Mouse (Mus musculus) MEL (cell line): ENCODE results near the gene 3830406C13Rik.

Source experiments
- CHD2 ChIP-seq: IDR thresholded peaks from 2 replicates; pipeline ENCODE4 v1.6.1; 2011; ENCODE audit warnings: low read length, improper control_type of control experiment
- CTCF ChIP-seq, 3 experiments: IDR thresholded peaks in 2 of 3; conservative IDR thresholded peaks in 1 of 3; 2 replicates each; pipeline ENCODE4 v1.5.1; 2011 to 2012; ENCODE audit warnings: low read length in 3 of 3, low read depth in 2 of 3, mild to moderate bottlenecking in 2 of 3, improper control_type of control experiment in 1 of 3, inconsistent platforms in 1 of 3, mixed read lengths in 1 of 3, moderate library complexity in 1 of 3; ENCODE audit not compliant: control insufficient read depth in 1 of 3, insufficient read depth in 1 of 3, poor library complexity in 1 of 3, severe bottlenecking in 1 of 3
- EP300 ChIP-seq, 2 experiments: IDR thresholded peaks; 2 replicates each; pipeline ENCODE4 v1.6.1; 2011; ENCODE audit warnings: improper control_type of control experiment in 2 of 2, low read length in 2 of 2, low read depth in 1 of 2, mild to moderate bottlenecking in 1 of 2
- ETS1 ChIP-seq: IDR thresholded peaks from 2 replicates; pipeline ENCODE4 v1.6.1; 2012; ENCODE audit warnings: low read depth, mild to moderate bottlenecking, inconsistent platforms, low read length, improper control_type of control experiment, moderate library complexity
- GATA1 ChIP-seq: IDR thresholded peaks from 2 replicates; pipeline ENCODE4 v1.6.1; 2011; ENCODE audit warnings: low read depth, low read length, improper control_type of control experiment
- HCFC1 ChIP-seq: IDR thresholded peaks from 2 replicates; pipeline ENCODE4 v1.6.1; 2012; ENCODE audit warnings: low read depth, mild to moderate bottlenecking, inconsistent platforms, low read length, improper control_type of control experiment, moderate library complexity
- KAT2A ChIP-seq: conservative IDR thresholded peaks from 2 replicates; pipeline ENCODE4 v1.6.1; 2012; ENCODE audit warnings: low read depth, low read length, improper control_type of control experiment, inconsistent platforms
- MAFK ChIP-seq: IDR thresholded peaks from 2 replicates; pipeline ENCODE4 v1.6.1; 2011; ENCODE audit warnings: low read depth, mild to moderate bottlenecking, low read length, improper control_type of control experiment, borderline replicate concordance
- POLR2A ChIP-seq, 2 experiments: IDR thresholded peaks; 2 replicates each; pipeline ENCODE4 v1.6.1; 2011 to 2012; ENCODE audit warnings: low read length in 2 of 2, mild to moderate bottlenecking in 2 of 2, control low read depth in 1 of 2, improper control_type of control experiment in 1 of 2, low read depth in 1 of 2, moderate library complexity in 1 of 2; ENCODE audit not compliant: control insufficient read depth in 1 of 2, insufficient read depth in 1 of 2, poor library complexity in 1 of 2
- RCOR1 ChIP-seq: IDR thresholded peaks from 2 replicates; pipeline ENCODE4 v1.6.1; 2012; ENCODE audit warnings: low read depth, mild to moderate bottlenecking, inconsistent platforms, low read length, improper control_type of control experiment
- SMC3 ChIP-seq: IDR thresholded peaks from 2 replicates; pipeline ENCODE4 v1.6.1; 2011; ENCODE audit warnings: low read depth, low read length, improper control_type of control experiment
- ZC3H11A ChIP-seq: IDR thresholded peaks from 2 replicates; pipeline ENCODE4 v1.6.1; 2012; ENCODE audit warnings: low read depth, mild to moderate bottlenecking, inconsistent platforms, low read length, improper control_type of control experiment

GRCm38 (mm10) chr14:12350271-12350916, 66.4 kb downstream of the 3830406C13Rik start:
- TF ChIP-seq ZC3H11A = no peak
- TF ChIP-seq HCFC1 = no peak
- TF ChIP-seq CHD2 = no peak
- no peak for TF ChIP-seq KAT2A
- no peak for TF ChIP-seq POLR2A (IDR thresholded peaks at IDR 0.05; ENCODE audit: control insufficient read depth in 1 of 2, insufficient read depth in 1 of 2, low read depth in 1 of 2, low read length in 2 of 2, poor library complexity in 1 of 2)
- TF ChIP-seq RCOR1 = no peak
- TF ChIP-seq MAFK = no peak
- TF ChIP-seq GATA1 = no peak
- no peak for TF ChIP-seq EP300 (IDR thresholded peaks at IDR 0.05; ENCODE audit: low read depth in 1 of 2, low read length in 2 of 2)
- no peak for TF ChIP-seq SMC3
- TF ChIP-seq ETS1 = no peak
- TF ChIP-seq CTCF (IDR thresholded peaks at IDR 0.05 in 2 of 3, conservative IDR thresholded peaks at IDR 0.05 in 1 of 3; ENCODE audit: control insufficient read depth in 1 of 3, insufficient read depth in 1 of 3, low read depth in 2 of 3, low read length in 3 of 3, poor library complexity in 1 of 3, severe bottlenecking in 1 of 3) = no peak
